Mouse (Mus musculus): ENCODE measurements at regions not wholly inside any gene's neighbourhood (a gene's known extent, or its start where the extent isn't known, plus 50 kb on each side); places are given as distances from the start of the nearest gene placed in this dataset.

DNA sequence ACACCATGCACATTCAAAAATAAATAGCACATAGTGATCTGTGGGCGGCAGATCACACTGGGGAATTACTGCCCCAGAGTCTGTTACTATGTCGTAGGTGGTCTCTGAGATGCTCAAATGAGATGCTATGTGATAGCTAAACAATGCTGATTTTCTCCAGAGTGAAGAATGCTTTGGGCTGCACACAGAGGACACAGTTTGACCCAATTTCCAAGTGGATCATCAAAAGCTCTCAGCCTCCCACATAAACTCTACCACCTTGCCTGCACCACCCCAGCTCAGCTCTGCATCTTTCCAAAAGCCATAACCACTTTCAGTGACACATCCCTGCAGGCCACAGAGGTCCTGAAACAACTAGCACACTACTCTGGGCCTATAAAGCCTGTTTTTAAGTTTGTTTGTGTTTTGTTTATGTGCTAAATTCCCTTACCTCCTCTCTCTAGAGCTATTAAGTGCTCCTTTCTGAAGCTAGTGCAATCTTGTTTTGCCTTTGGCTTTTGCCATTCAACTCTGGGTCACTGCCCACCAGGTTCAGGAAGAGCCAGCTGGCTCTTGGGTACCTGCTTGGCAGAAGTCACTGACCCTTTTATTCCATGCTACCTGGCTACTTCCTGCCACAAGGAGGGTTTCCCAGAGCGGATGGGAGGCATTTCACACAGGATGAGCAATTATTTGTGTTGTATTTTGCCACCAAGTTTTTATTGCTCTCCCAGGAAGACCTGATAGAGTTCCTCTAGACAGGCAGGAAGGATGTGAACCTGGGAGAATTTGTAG is 73.3 kb upstream of the 2610301B20Rik start:
- no peak for ATAC-seq (ENCODE audit: low read depth)
- Histone ChIP-seq H3K9ac (ENCODE audit: low read depth, low read length) (no peak overlapping the region), H3K36me3 (ENCODE audit: control insufficient read depth, insufficient read depth) (no peaks in the 10 kb centered on the region), H3K27me3 (ENCODE audit: control insufficient read depth, insufficient read depth, low read depth, low read length) (no peaks in the 10 kb centered on the region), H3K4me1 (ENCODE audit: control insufficient read depth, low read depth, low read length) (no peaks in the 10 kb centered on the region), H3K4me2 (ENCODE audit: low read depth, low read length) (no peak overlapping the region), H3K9me3 (replicated peaks; ENCODE audit: control insufficient read depth, low read length) (no peaks in the 10 kb centered on the region), H3K27ac (ENCODE audit: low read length) (no peak overlapping the region), H3K4me3 (ENCODE audit: low read depth, low read length) (no peak overlapping the region)
- 70% methylated on average over 3 of the region's 3 CpGs for WGBS (ENCODE audit: insufficient replicate concordance)

DNA sequence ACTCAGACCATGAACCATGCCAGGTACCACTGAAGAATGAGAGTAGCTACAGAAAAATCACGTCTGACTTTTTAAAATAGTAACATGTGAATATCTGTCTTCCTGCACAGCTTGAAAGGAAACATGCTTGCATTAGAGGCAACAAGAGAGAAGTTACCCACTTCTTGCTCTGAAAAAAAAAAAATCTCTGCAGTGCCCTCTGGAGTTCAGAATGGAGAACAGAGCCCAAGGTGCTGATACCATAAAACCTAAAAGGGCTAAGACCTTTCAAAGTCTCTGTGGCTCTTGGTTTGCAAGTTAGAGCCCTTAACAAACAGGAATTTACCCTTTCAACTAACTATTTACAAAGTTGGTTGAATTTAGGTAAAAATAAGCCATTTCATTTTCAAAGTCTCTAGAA is 69.6 kb upstream of the 2610301B20Rik start:
- Histone ChIP-seq H3K9ac (ENCODE audit: low read depth, low read length) (no peak overlapping the region), H3K27me3 (ENCODE audit: control insufficient read depth, insufficient read depth, low read depth, low read length) (no peaks in the 10 kb centered on the region), H3K4me2 (ENCODE audit: low read depth, low read length) (no peak overlapping the region), H3K4me1 (ENCODE audit: control insufficient read depth, low read depth, low read length) (no peaks in the 10 kb centered on the region), H3K36me3 (ENCODE audit: control insufficient read depth, insufficient read depth) (no peaks in the 10 kb centered on the region), H3K4me3 (ENCODE audit: low read depth, low read length) (no peak overlapping the region), H3K27ac (ENCODE audit: low read length) (no peak overlapping the region), H3K9me3 (replicated peaks; ENCODE audit: control insufficient read depth, low read length) (no peaks in the 10 kb centered on the region)
- WGBS (ENCODE audit: insufficient replicate concordance), result 3% methylated on average over 1 of the region's 1 CpGs
- no peak for ATAC-seq (ENCODE audit: low read depth)

DNA sequence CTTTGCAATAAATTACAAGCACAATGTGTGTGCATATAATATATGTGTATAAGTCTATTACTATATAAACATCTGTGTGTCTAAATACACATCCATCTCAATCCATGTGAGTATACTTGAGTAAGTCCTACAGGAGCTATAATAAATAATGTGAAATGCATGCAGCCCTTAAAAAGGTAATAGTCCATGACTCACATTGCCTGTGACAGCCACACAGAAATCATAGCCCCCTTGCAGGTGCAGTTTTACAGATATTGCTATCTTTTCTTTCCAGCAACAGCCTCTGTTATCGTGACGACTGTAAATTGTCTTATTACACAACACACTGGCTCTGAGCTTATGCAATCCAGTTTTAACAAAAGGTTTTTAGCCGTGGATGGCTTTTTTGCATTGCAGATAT is 67.0 kb upstream of the 2610301B20Rik start:
- WGBS (ENCODE audit: insufficient replicate concordance), result 22% methylated on average over 3 of the region's 3 CpGs
- no peaks in the 10 kb centered on the region for H3K36me3 ChIP-seq (ENCODE audit: control insufficient read depth, insufficient read depth)
- H3K4me3 ChIP-seq (ENCODE audit: low read depth, low read length), result no peak overlapping the region
- H3K9me3 ChIP-seq (replicated peaks; ENCODE audit: control insufficient read depth, low read length), result no peaks in the 10 kb centered on the region
- H3K27ac ChIP-seq (ENCODE audit: low read length), result no peak overlapping the region
- no peaks in the 10 kb centered on the region for H3K4me1 ChIP-seq (ENCODE audit: control insufficient read depth, low read depth, low read length)
- H3K9ac ChIP-seq (ENCODE audit: low read depth, low read length), result no peak overlapping the region
- no peak for ATAC-seq (ENCODE audit: low read depth)
- H3K27me3 ChIP-seq (ENCODE audit: control insufficient read depth, insufficient read depth, low read depth, low read length), result no peaks in the 10 kb centered on the region
- H3K4me2 ChIP-seq (ENCODE audit: low read depth, low read length), result no peak overlapping the region

DNA sequence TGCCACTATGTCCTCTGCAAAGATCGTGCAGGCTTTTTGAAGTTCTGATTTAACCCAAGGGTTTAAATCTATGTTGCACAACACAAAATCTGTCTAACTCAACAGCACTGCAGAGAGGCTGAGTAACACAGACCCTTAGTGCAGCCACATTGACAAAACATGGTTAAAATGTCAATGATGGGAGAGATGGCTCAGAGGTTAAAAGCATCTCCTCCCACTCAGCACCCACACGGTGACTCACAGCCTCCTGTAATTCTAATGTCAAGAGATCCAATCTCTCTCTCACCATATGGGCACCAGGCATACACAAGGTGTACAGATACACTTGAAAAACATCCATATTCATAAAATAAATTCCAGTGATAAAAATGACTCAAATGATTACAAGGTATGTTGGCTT is 61.4 kb upstream of the 2610301B20Rik start:
- Histone ChIP-seq H3K9me3 (replicated peaks; ENCODE audit: control insufficient read depth, low read length) (no peaks in the 10 kb centered on the region), H3K4me3 (ENCODE audit: low read depth, low read length) (no peak overlapping the region), H3K4me1 (ENCODE audit: control insufficient read depth, low read depth, low read length) (no peaks in the 10 kb centered on the region), H3K27me3 (ENCODE audit: control insufficient read depth, insufficient read depth, low read depth, low read length) (no peaks in the 10 kb centered on the region), H3K9ac (ENCODE audit: low read depth, low read length) (no peak overlapping the region), H3K36me3 (ENCODE audit: control insufficient read depth, insufficient read depth) (no peaks in the 10 kb centered on the region), H3K27ac (ENCODE audit: low read length) (no peak overlapping the region), H3K4me2 (ENCODE audit: low read depth, low read length) (no peak overlapping the region)
- no peak for ATAC-seq (ENCODE audit: low read depth)
- WGBS (ENCODE audit: insufficient replicate concordance), result 58% methylated on average over 2 of the region's 2 CpGs
